Mouse (Mus musculus) midbrain, postnatal 0 days (tissue): ENCODE measurements around the gene Thtpa. TPM values are rescaled to one million over a fixed set of nuclear protein-coding genes. Genes with fewer than 3 reads are reported as not detected.

Experiments
- ATAC-seq: fragments of 200-750 bp; cut with Nextera tagmentation; 2 replicates; pipeline ENCODE4 v1.8.0; 2017; ENCODE audit warnings: moderate number of reproducible peaks, mild to moderate bottlenecking, moderate TSS enrichment, moderate library complexity; ENCODE audit not compliant: low FRiP score
- DNase-seq: peaks from one replicate; pipeline ENCODE4 v3.0.0-alpha.2; 2015; ENCODE audit warnings: low spot score
- H3K27ac ChIP-seq: fragments of 300-500 bp; sonication (generic); 2 replicates; pipeline ENCODE4 v1.5.1; 2014; ENCODE audit warnings: low read depth, mild to moderate bottlenecking, low read length, mixed read lengths
- H3K27me3 ChIP-seq: fragments of 300-500 bp; sonication (generic); 2 replicates; pipeline ENCODE4 v1.6.1; 2014; ENCODE audit warnings: low read length, control low read depth, mixed read lengths; ENCODE audit not compliant: insufficient read depth
- H3K36me3 ChIP-seq: fragments of 300-500 bp; sonication (generic); 2 replicates; pipeline ENCODE4 v1.6.1; 2014; ENCODE audit warnings: low read length, control low read depth, mixed read lengths; ENCODE audit not compliant: insufficient read depth
- H3K4me1 ChIP-seq: fragments of 300-500 bp; sonication (generic); 2 replicates; pipeline ENCODE4 v1.6.1; 2014; ENCODE audit warnings: mild to moderate bottlenecking, control low read depth, antibody characterized with exemption, low read length, mixed read lengths; ENCODE audit not compliant: insufficient read depth
- H3K4me2 ChIP-seq: fragments of 300-500 bp; sonication (generic); 2 replicates; pipeline ENCODE4 v1.6.1; 2014; ENCODE audit warnings: low read depth, mild to moderate bottlenecking, low read length, mixed read lengths; ENCODE audit not compliant: poor library complexity, severe bottlenecking
- H3K4me3 ChIP-seq: fragments of 300-500 bp; sonication (generic); 2 replicates; pipeline ENCODE4 v1.5.1; 2014; ENCODE audit warnings: low read depth, mild to moderate bottlenecking, low read length, moderate library complexity
- H3K9ac ChIP-seq: fragments of 300-500 bp; sonication (generic); replicated peaks from 2 replicates; pipeline ENCODE4 v1.6.1; 2014; ENCODE audit warnings: mild to moderate bottlenecking, low read length, moderate library complexity, mixed read lengths; ENCODE audit not compliant: poor library complexity, severe bottlenecking
- H3K9me3 ChIP-seq: fragments of 300-500 bp; sonication (generic); 2 replicates; pipeline ENCODE4 v1.6.1; 2016; ENCODE audit warnings: low read length, control low read depth
- CTCF ChIP-seq: IDR thresholded peaks from 2 replicates; pipeline ENCODE4 v1.5.1; 2016; ENCODE audit warnings: antibody characterized with exemption, mild to moderate bottlenecking
- WGBS: fragments of 180-500 bp; shearing (Covaris S2); extraction: QIAGEN DNeasy Blood & Tissue Kit; methylation state at CpG from one replicate; pipeline ENCODE4 v1.1.7; 2014; 5-methylcytosine and 5-hydroxymethylcytosine counted together
- polyA plus RNA-seq: library from polyadenylated mRNA; unstranded; fragments of >200 nt; fragmentation: Nextera tagmentation; extraction: Ambion mirVana; gene quantifications from 2 replicates; pipeline ENCODE4 v1.2.1, GENCODE M21; 2015
- total RNA-seq: library from RNA; depleted of rRNA; stranded (reverse); fragments of >200 nt; gene quantifications from 2 replicates; pipeline ENCODE4 v1.2.3, GENCODE M21; 2014

Thtpa gene
- total and polyA plus RNA-seq, 2 experiments from 2014 or later, result 32.5 to 42.1 TPM

DNA sequence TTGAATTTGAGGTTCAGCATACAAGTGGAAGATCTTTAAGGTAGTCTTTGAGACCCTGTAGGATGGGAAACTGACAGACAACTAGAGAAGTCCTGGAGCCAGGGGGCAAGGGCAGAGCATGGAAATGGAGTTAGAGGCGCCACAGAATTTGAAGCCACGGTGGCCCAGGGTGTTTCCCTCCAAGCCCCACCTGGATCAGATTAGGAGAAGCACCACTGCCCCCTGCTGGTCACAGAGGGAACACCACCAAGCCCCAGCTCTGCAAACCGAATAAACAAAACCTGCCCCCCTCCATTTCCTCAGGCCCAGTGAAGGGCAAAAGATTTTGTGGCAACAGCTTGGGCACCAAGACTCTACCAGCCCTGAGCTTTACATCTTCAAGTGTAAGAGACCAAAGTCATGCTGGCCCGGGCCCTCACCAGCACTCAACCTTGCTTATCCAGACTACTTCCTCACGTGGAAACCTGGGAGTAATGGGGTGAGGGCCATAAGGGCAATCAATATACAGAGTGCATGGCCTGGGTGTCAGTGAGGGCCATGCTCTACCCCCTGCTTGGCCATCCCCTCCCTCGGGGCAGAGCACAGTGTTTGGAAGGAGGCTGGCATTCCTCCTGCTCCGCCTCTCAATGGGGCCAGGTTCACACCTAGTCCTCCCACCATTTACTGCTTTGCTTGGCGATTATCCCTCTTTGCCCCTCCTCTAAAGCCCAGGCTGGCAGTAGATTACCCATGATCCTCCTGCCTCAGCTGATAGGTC lies 15.2 kb upstream of the Thtpa start:
- Histone ChIP-seq H3K36me3 (peaks cover 2% of the 10 kb centered on the region), H3K9ac (no peak overlapping the region), H3K27me3 (no peaks in the 10 kb centered on the region), H3K9me3 (no peaks in the 10 kb centered on the region), H3K4me1 (peaks cover 14% of the 10 kb centered on the region; the same call in 1 of the 2 replicates), H3K4me2 (0 out of 2 replicates have a peak overlapping the region, but pooled peaks have one; percentile 22), H3K4me3 (no peak overlapping the region), H3K27ac (peak overlapping the region; percentile 75)
- ATAC-seq, result peak; percentile 41; the same call in 1 of the 2 replicates
- peak; percentile 92 for TF ChIP-seq CTCF
- DNase-seq, result peak; percentile 86
- 18% methylated on average over 8 of the region's 8 CpGs for WGBS

DNA sequence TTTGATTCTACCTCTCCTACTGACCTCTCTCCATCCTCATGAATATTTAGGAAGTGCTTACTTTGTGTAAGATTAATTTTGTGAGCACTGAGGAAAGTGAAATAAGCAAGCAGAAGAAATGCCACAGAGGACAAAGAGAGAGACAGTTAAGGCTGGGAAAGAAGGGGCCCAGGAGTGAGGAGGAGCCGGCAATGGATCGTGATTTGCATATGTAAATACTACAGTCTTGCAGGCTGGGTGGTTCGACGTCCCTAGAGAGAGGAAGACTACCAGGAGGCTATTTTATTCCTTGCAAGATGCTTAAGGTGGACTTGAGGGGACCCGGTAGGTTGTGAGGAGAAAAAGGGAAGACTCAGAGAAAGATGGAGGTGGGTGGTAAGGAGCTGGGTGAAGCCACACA lies 13.5 kb upstream of the Thtpa start:
- Histone ChIP-seq H3K9ac (no peak overlapping the region), H3K27me3 (no peaks in the 10 kb centered on the region), H3K4me3 (no peak overlapping the region), H3K9me3 (no peaks in the 10 kb centered on the region), H3K27ac (no peak overlapping the region), H3K4me2 (no peak overlapping the region), H3K36me3 (no peaks in the 10 kb centered on the region), H3K4me1 (peaks cover 14% of the 10 kb centered on the region; the same call in 1 of the 2 replicates)
- 24% methylated on average over 5 of the region's 5 CpGs for WGBS
- no peak for DNase-seq
- TF ChIP-seq CTCF, result no peak
- ATAC-seq, result no peak

DNA sequence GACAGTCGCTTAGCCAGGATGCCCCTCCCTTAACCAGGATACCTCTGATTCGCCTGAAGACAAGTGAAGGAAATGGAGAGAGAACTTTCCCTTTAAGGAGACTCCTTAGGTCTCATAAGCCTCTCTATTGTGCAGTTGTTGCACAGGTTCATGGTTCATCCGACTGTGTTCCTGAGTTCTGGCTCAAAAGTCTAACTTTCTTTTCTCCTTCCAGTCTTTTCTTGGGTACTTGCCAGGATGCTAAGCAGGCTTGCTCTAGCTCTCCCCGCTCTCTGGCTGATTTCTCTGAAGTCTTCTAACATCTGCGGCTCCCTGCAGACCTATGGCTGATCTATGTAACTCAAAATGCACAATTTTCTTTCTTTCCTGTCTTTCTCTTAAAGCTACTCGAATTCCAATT lies 11.1 kb upstream of the Thtpa start:
- Histone ChIP-seq H3K27ac (no peak overlapping the region), H3K27me3 (no peaks in the 10 kb centered on the region), H3K4me2 (no peak overlapping the region), H3K9ac (no peak overlapping the region), H3K9me3 (no peaks in the 10 kb centered on the region), H3K36me3 (no peaks in the 10 kb centered on the region), H3K4me3 (no peak overlapping the region), H3K4me1 (peaks cover 10% of the 10 kb centered on the region; the same call in 1 of the 2 replicates)
- ATAC-seq (no peak), DNase-seq (peak; percentile 54)
- WGBS, result 61% methylated on average over 6 of the region's 6 CpGs
- TF ChIP-seq CTCF, result no peak

DNA sequence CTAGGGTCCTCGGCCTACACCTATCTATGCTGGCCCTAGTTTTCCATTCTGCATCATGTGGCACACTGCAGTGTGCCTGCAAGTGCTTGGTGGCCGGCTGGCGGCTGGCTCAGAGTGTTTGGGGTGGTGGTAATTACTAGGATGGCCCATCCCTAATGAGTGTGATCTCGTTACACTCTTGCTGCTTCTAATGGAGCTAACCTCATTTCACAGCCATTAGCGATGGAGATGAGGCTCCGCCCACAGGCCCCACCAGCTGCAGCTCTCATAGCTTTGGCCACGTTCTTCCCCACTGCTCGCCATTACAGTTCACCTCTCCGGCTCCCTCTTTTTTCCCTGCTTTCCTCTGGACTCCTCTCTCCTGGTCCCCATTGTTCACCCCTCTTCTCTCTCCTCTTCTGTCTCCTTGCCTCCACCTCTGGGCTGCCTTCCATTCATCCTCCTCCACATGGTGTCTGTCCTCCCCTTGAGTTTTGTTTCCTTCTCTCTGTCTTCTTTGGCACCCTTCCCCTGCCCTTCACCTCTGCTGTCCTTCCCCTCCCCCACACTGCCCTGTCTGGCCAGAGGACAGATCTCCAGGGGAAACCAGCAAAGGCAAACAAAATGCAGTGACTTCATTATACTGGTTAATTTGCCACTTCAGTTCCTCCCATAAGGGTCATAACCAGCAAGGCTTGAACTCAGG lies 9.1 kb upstream of the Thtpa start:
- H3K9ac ChIP-seq, result no peak overlapping the region
- WGBS, result 36% methylated on average over 9 of the region's 9 CpGs
- DNase-seq (peak; percentile 54), ATAC-seq (no peak; the same call in 1 of the 2 replicates)
- H3K4me1 ChIP-seq, result peaks cover 15% of the 10 kb centered on the region; the same call in 1 of the 2 replicates
- H3K36me3 ChIP-seq, result no peaks in the 10 kb centered on the region
- H3K27me3 ChIP-seq, result no peaks in the 10 kb centered on the region
- H3K4me3 ChIP-seq, result no peak overlapping the region
- H3K9me3 ChIP-seq, result no peaks in the 10 kb centered on the region
- TF ChIP-seq CTCF, result no peak
- H3K4me2 ChIP-seq, result no peak overlapping the region
- H3K27ac ChIP-seq, result peak overlapping the region; percentile 9

DNA sequence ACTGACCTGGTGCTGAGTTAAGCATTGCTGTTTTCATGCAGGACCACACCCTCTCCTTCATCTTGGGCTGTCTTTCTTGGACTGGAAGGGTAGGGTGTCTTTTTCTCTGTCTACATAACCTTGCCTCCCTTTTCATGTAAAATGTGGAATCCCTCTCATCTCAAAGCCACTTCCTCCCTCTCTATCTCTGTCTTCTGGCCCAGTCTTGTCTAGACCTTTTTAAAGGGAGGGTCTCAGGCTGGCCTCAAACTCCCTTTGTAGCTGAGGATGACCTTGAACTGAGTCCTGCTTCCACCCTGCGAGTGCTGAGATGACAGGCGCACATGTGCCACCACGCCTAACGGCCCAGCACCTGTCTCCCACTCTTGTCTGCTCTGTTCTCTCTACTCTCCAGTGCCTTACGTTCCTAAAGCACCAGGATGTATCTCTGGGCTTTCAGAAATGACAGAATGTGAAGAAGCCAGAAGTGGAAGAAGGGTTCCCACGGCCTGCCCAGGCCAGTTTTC lies 8.5 kb upstream of the Thtpa start:
- peaks cover 15% of the 10 kb centered on the region; the same call in 1 of the 2 replicates for H3K4me1 ChIP-seq
- 90% methylated on average over 6 of the region's 6 CpGs for WGBS

More for the DNA sequence above, 8.5 kb upstream of the Thtpa start:
- Histone ChIP-seq H3K36me3 (no peaks in the 10 kb centered on the region), H3K9ac (no peak overlapping the region), H3K4me3 (no peak overlapping the region), H3K27me3 (no peaks in the 10 kb centered on the region), H3K27ac (peak overlapping the region; percentile 9), H3K4me2 (no peak overlapping the region), H3K9me3 (no peaks in the 10 kb centered on the region)
- no peak for TF ChIP-seq CTCF
- ATAC-seq (no peak), DNase-seq (no peak)
